Mouse (Mus musculus): ENCODE measurements around the gene Trp53tg5.
A peak's percentile ranks its signal among the peaks of the same experiment; 100 is the strongest.

Gene Trp53tg5

DNA sequence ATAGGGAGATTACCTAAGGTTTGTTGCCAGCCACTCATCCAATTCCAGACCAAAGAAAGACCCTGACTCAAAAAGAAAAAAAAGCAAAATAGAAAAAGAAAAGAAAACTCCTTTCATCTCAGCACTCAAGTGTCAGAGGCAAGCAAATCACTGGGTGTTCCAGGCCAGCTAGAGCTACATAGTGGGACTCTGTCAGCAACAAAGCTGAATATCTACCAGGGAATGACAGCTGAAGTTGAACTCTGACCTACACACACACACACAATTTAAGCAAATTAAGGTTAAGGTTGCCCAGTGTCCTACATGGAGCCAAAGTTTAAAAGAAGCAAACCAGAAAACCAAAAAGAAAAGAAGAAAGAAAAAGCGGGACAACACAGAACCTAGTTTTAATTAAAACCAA, 25.4 kb downstream of the Trp53tg5 start:
- no peak for DNase-seq

DNA sequence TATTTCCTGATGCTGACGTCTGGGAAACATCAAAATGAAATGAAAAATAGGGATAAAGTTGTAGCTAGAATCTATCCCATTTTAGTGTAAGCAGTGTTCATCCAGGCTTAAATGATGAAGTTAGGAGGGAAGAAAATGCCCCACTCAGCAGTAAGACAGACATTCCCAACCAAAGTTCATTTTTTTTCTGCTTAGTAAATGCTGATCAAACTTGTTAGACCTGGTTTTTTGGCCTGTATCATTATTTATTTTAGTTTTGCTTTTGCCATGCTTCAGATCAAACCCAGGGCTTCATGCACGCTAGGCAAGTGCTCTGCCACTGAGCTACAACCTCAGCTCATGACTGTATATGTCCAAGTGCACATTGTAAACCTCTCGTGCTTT, 27.4 kb downstream of the Trp53tg5 start:
- no peak for DNase-seq

DNA sequence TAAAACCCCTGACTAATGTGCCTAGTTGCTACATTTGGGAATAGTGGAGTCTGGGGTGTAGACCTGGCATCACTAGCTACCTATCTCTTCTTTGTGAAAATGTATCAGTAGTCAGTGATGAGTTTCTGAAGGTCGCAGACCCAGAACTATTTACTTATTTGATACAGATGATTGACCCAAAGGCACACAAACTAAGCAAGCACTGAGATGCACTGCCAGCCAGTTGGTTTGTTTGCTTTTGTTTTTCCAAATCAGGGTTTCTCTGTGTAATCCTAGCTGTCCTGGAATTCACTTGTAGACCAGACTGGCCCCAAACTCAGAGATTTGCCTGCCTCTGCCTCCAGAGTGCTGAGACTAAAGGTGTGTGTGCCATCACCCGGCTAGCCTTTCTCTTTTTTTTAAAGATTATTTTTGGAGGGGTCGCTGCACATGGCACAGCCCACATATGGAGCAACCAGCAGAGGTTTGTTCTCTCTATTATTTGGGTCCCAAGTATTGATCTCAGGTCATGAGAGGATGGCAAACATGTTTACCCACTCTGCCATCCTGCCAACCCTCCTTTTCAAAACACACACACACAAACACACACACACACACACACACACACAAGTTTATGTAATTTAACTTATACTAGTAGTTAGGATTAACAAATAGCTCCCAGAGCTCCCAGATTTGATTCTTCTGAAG, 28.0 kb downstream of the Trp53tg5 start:
- DNase-seq: no peak

DNA sequence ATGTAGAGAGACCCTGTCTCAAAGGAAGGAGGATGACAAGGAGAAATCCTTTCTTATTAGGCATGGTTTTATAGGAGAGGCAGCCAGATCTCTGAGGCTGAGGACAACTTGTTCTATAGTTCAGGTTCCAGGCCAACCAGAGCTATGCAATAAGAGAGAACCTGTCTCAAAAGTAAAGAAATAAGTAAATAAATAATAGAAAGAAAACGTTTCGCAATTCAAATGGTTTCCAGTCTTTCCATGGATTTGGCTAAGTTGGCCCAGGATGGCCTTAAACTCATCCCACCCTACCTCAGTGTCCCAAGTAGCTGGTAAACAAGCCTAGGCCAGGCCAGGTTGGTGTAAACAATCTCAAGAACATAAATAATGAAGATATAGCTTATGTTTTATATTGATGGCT, 28.8 kb downstream of the Trp53tg5 start:
- DNase-seq: no peak

DNA sequence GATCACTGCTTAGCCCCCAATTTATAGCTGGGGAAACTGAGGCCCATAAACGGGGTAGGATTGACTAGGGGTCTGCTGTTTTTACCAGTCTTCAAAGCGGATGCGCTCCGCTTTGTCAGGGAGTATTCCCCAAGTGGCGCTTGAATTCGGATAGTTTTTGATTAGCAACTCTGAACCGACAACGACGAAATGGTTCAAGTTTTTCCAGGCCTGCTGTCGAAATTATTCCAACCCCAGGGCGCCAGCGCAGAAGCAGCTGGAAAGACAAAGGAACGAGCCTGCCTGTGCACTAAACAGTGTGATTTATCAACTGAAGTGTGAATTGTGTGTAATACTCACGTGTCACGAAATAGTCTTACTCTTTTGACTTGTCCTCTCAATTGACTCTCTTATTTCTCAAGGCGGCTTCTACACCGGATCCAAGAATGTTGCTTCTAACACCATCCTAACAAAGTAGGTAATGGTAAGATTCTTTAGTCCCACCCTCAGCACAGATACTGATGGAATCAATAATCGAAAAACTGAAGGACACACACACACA, 30.0 kb downstream of the Trp53tg5 start, which contains the start of gene Sdc4:
Gene Sdc4, minus strand, starts transcription at position 428 of the 541 bp plus-strand sequence.
- DNase-seq: no peak

DNA sequence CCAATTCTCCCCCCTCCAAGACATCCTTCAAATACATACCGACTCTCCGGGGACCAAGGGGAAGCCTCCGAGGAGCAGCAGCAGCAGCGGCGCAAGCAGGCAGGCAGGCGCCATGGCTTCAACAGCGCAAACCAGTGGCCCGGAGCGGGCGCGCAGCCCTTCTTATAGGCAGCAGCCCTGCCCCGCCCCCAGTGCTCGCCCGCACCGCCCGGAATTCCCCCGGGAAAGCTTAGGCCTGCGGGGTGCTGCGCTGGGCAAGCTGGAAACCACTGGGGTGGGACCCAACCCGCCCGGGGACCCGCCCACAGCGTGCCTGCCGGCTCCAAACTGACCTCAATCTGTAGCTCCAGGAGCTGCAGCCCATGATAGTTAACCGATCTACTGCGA, 30.5 kb downstream of the Trp53tg5 start:
- peak; percentile 72 for DNase-seq

DNA sequence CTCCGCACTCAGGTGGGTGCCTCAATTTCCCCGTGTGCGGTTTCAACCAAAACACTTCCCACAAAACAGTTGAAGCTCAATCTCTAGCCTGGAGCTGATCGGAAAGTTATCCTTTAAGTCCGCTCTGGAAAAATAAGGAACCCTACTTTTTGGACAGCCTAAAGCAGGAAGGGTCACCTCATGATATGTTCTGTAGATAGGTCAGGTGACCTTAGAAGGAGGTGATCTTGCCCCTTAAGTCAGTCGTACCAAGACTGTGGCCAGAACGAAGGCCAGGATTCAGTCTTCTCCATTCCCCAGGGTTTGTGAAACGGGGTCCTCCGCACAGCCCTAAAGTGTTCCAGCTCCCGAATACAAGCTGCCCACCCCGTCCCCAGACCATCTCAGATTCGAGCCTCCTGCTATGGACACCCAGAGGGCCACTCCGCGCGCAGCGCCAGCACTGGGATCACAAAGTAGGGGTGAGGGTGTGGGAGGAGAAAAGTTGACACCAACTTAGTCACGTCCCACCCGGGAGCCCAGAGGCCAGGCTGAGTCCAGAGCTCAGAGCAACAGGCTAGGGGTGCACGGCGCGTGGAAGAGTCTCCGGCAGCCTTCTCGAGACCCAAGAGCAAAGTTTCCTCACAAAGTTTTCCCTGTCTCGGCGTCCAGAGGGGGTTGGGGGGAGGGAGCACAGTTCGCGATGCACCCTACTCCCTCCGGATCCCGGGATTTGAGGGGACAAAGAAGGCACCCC, 31.0 kb downstream of the Trp53tg5 start:
- peak; percentile 25 for DNase-seq

DNA sequence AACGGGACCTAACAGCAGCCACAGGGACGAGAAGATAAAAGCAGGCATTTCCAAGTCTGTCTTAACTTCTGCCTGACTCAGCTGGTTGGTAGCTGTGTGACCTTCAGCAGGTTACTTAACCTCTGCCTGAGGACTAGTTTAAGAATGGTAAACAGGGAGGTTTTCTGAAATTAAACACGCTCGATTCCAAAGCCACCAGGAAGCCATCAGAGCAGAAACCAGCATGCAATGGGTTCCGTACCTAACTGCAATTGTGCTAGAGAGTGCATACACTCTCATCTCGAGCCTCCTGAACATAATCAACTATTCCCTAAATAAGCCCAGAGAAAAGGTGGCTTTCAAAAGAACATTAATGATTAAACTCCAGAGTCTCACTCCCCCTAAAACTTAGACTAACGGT, 31.8 kb downstream of the Trp53tg5 start:
- DNase-seq: no peak

DNA sequence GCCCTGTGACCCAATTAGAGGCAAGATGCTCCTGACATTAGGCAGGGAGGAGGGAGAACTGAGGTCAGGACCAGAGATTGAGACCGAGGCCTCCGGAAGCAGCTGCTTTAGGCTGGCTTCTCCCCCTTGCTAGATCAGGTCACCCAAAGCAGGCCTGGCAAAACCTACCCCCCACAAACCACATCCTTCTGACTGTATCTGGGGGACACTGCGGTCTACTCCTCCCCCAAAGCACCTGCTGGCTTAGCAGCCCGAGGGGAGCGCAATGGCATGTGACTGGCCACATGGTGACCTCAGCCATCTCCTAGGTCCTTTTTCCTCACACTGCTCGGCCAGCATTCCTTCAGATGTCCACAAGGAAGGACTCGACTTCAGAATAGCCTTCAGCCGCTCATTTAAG, 32.4 kb downstream of the Trp53tg5 start:
- DNase-seq: peak; percentile 50

DNA sequence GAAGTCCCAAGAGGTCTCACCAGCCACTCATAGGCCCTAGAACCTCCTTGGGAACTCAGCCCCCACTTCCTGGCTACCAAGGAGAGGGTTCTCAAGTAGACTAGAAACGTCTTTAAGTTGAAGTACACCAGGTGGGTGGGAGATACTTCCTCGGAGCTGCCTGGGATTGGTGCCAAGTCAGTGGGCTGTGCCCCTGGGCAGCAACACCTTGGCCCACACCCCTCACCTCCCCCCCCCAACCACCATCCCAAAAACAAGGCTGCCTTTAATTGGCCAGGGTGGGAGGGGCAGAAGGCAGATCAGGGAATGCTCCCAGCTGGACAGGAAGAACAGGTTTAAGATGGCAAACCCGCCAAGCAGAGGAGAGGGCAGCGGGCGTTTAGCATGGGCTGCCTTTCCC, 33.2 kb downstream of the Trp53tg5 start:
- DNase-seq: no peak

DNA sequence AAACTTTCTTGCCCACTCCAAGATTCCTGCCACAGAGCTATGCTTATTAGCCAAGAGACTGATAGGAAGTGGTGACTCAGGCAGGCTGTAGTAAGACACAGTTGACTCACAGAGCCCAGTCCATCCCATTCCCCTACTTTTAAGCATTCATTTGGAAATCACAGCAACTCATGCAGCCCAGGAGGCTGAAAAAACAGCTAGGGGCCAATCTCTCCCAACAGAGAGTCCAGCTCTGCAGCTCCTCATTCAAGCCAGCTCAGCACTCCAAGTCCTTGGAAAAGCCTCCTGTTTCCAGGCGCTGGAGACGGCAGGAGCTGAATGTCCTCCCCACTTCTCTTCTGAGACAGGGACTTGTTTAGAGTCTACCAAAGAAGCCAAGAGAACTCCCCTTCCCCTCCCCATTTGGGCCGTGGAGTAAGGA, 34.5 kb downstream of the Trp53tg5 start:
- DNase-seq: no peak

DNA sequence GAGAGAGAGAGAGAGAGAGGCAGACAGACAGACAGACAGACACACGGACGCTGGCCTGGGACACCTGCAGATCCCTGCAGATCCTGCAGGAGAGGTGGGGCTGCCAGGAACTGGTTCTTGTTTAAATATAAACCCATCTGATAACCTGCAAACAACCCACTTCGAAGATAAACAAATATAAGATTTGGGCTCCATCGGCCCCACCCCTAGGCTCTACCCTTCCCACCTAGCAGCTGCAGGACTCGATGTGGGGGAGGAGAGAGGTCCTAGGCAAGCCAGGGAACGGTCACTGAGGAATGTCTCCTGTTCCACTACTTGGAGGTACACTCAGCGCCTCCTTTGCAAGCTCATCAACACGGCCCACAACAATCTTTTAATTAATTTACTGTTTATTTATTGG, 35.3 kb downstream of the Trp53tg5 start:
- DNase-seq: no peak

DNA sequence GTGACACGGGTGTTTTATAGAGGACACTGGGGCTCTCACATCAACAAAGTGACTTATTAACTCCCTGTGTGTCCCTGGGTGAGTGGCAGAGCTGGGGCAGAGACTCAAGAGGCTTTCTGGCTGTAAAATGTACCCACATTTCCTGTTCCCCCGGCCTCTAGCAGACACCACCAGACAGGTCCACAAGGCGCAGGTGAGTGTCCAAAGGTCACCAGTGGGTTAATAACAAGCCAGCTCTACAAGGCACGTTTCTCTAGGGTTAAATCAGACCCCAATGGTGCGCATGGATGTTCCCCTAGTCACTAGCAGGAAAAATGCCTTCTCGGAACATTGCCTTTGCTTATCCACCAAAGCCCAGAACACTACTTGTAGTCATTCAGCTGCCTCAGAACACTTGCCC, 35.8 kb downstream of the Trp53tg5 start:
- no peak for DNase-seq

DNA sequence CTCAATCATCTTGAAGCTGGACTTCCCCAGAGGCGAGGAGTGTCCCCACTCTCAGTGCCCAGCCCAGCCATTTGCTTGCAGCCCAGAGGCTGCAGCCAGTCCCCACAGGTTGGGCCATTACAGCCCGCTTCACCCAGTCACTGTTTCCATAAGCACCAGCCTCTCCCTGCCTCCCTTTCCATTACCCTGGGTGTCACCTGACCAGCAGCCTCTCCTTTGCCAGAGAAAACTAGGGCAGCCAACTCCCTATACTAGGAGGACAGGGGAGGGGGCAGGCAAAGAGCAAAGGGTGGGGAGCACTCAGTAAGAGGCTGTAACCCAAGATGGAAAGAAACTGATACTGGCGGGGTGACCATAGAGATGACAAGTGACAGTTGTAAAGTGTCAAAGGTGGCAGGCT, 36.6 kb downstream of the Trp53tg5 start:
- no peak for DNase-seq

DNA sequence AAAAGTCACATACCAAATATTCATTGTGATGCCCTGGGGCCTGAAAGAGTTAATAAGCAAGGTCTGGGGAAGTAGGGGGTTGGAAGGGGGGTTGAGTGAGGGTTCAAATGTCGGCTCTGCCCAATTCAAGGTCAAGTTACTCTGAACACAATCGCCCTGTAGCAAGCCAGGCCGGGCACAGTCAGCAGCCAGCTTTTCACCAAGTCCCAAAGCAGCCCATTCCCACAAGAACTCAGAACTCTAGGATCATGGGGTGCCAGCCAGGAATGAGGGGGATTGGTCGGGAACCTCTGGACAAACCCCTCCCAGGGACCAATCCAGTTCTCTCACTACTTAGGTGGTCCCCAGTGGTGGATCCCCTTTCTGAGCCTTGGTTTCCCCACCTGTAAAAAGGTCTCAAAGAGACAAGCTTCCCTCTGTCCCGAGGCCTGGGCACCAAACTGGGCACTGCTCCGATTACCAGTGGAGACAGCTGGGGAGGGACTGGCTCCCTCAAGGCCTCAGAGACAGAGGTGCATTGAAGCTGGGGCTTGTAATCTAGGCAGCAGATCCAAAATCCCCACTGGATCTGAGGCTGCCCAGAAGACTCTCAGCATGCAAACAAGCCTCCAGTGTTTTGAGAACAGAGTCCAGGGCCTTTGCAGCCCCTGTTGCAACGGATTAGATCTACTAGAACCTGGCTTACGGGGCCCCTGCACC, 37.2 kb downstream of the Trp53tg5 start:
- DNase-seq: no peak

DNA sequence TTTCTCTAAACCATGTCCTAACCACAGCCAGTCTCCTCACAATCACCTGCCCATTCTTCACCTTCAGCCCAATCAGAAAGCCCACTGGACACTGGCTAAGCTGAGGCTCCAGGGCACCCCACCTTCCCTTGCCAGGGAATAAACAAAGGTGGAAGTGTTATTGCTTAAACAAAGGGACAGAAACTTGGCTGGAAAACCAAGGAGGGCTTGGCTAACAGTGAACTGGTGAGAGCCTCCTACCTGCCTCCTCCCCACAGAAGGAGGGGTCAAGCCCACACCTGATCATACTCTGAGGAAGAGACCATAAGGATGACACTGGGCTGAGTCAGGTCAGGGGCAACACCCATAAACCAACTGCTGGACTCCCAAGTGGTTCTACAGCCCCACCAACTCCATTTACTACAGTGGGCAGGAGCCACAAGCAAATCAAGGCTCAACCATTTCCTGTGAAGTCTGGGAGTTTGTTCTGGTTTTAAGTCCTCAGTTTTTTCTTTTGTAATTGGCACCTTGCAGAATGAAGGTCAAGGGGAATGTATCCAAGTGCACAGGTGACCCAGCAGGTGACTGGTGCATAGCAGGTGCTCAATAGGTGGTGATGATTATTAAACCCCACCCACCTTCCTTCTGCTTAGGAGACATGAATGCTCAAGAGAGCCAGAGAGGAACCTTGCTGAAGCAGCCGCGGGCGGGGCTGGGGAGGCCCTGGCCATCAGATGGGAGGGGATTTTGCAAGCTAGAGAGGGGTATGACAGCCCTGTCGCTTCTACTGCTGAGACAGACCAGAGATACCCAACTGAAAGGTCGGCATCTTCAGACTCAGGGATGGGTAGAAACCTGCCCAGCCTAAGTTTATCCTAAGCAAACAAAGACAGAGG, 38.1 kb downstream of the Trp53tg5 start:
- no peak for DNase-seq

DNA sequence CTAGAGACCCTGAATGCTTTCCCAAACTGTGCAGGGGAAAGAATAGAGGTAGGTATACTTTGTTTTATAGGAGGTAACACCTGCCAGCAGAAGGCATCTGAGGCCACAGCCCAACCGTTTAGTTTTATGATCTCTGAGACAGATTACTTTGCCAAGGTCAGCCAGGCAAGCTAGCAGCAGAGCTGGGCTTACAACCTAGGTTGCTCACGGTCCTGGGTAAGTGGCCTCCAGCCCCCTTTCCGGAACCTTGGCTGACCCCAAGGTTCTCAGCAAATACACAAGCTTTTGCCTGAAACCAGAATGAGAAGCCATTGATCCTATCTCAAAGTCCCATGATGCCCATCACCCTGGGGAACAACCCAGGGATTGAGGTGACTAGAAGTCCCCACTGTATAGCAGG, 38.8 kb downstream of the Trp53tg5 start:
- no peak for DNase-seq

DNA sequence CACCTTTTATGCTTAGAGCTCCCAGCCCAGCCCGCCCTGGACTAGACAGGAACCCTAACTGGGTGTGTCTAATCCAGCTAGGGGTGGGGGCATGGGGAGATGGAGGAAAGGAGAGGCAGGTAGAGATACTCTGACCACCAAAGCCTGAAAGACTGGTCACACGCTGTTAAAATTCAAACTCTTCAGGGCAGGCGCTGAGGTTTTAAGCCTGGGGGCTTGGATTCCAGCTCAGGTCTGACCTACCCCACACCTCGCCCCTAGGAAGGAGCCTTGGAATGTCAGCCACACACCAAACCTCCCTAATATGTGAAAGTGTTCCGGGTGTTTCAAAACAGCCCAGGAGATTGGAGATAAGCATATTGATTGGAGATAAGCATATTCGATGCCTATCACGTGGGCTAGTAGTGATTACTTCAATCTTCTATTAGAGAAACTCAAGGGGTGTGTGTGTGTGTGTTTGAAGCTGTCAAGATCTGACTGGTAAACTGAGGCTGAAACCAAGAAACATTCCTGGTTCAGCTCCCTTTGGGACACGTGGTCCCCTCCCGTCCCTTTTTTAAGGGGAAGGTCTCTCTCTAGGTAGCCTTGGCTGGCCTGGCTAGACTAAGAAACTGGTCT, 40.1 kb downstream of the Trp53tg5 start:
- no peak for DNase-seq

DNA sequence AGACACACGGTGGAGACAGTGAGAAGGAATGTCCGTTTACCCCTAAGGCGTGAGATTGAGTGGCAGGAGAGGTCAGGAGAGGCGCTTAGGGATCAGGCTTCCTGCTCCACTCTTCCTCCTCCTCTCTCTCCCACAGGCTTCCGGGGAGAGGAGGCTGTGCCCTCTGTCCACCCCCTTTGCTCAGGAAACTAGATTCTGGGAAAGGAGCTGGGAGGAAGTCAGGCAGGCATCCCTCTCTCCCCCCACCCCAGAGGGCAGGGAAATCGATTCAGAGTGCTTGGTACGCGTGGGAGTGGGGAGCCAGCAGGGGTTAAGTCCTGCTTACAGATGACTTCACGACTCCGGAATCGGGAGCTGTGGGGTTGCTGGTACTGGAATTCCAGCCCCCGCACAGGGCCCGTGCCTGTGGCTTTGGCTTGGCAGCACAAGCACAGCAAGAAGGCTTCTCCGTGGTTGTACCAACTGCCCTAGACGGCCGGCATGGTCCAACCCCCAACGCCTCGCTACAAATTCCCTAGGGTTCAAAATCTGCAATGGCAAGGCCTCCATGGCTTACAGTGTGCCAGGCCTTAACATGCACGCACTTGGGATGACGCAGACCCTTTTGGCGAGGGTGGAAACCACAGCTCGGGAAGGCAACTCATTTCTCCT, 40.9 kb downstream of the Trp53tg5 start:
- no peak for DNase-seq

DNA sequence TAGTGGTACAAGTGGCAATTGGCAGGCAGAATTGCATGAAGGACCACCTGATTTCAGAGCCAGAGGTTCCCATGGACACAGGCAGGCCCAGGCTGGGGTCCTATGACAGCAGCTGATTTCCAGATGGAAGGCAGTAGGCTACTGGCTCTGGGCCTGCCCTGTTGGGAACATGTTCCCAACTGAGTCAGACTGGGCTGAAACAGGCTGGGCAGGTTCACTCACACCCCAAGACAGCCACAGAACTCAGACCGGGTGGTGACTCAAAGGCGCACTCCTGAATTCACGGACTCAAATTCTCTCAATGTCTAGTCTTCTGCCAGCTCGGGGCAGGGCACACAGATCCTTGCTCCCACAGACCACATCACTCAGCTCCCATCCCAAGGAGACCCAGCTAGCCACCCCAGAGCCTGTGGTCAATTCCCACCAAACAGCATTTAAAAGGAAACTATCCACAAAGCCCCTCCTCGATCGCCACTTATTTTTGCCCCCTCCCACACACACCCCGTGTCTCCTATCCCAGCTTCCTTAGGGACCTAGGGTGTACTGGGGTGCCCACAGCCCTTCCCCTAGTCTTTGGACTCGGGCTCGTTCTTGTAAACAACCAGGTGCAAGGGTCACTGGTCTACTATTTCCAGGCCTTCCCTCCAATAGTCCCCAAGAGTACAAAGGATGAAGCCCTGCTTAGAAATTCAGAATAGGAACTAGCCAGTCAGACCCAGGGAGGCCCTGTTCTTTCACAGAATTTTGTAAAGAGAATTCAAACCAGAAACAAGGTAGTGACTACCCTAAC, 41.7 kb downstream of the Trp53tg5 start:
- DNase-seq: no peak

DNA sequence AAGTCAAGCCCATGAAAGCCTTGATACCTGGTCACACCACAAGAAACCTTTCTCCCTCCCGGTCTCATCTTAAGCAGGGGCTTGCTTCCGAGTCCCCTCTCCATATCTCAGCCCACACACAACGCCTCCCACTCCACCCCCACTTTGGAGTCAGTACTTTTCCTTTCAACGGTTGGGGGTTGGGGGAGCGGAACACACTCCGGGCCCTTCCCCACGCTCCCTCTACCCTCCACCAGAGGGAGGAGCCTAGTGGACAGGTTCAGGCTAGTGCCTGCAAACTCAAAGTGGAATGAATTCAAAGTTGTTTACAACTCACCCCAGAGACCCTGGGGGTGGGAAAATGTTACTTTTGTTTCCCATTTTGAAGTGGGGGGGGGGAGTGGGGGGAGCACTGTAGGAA, 42.8 kb downstream of the Trp53tg5 start:
- DNase-seq: no peak

Data from thymus, postnatal 4 days (tissue).